Mouse (Mus musculus): ENCODE results near the gene Lif. TPM values are rescaled to one million over a fixed set of nuclear protein-coding genes. Genes with fewer than 3 reads are reported as not detected.

Gene Lif
- polyA plus RNA-seq (2015; fragmentation: Nextera tagmentation; extraction: Ambion mirVana), result 0.95 and 0.98 TPM in 2 replicates

GRCm38 (mm10) chr11:4256846-4257607, at the start of gene Lif:
Lif (plus strand) TSS chr11:4257557.
- peak within 1 kb of the TSS; percentile 64 for H3K9ac ChIP-seq (ENCODE audit: low read depth, low read length)
- WGBS, result 47% methylated on average over 11 of the region's 11 CpGs
- H3K36me3 ChIP-seq (ENCODE audit: control insufficient read depth, insufficient read depth, low read length), result no peaks in the 10 kb centered on the region
- no peaks in the 10 kb centered on the region for H3K27me3 ChIP-seq (replicated peaks; ENCODE audit: control insufficient read depth, insufficient read depth, low read length)
- H3K4me1 ChIP-seq (ENCODE audit: control insufficient read depth, insufficient read depth, low read length), result peaks cover 31% of the 10 kb centered on the region
- peak within 1 kb of the TSS; percentile 42 for H3K4me2 ChIP-seq (ENCODE audit: low read depth, low read length)
- H3K27ac ChIP-seq (ENCODE audit: low read length), result peak within 1 kb of the TSS; percentile 91
- ATAC-seq, result peak; percentile 86
- H3K9me3 ChIP-seq (ENCODE audit: control insufficient read depth, low read length), result no peaks in the 10 kb centered on the region
- peak within 1 kb of the TSS; percentile 22 for H3K4me3 ChIP-seq (ENCODE audit: low read length)

GRCm38 (mm10) chr11:4207655-4208054, 49.7 kb upstream of the Lif start:
- no peak overlapping the region for H3K4me2 ChIP-seq (ENCODE audit: low read depth, low read length)
- H3K4me1 ChIP-seq (ENCODE audit: control insufficient read depth, insufficient read depth, low read length), result 0 out of 2 replicates have a peak, but pooled peaks cover 5% of the 10 kb centered on the region
- no peaks in the 10 kb centered on the region for H3K9me3 ChIP-seq (ENCODE audit: control insufficient read depth, low read length)
- H3K27me3 ChIP-seq (replicated peaks; ENCODE audit: control insufficient read depth, insufficient read depth, low read length), result no peaks in the 10 kb centered on the region
- no peak overlapping the region for H3K27ac ChIP-seq (ENCODE audit: low read length)
- no peak overlapping the region for H3K9ac ChIP-seq (ENCODE audit: low read depth, low read length)
- ATAC-seq, result no peak
- 91% methylated on average over 9 of the region's 9 CpGs for WGBS
- no peak overlapping the region for H3K4me3 ChIP-seq (ENCODE audit: low read length)
- H3K36me3 ChIP-seq (ENCODE audit: control insufficient read depth, insufficient read depth, low read length), result peaks cover 5% of the 10 kb centered on the region; the same call in 1 of the 2 replicates

GRCm38 (mm10) chr11:4209556-4209955, 47.8 kb upstream of the Lif start:
- Histone ChIP-seq H3K27ac (ENCODE audit: low read length) (no peak overlapping the region), H3K9me3 (ENCODE audit: control insufficient read depth, low read length) (no peaks in the 10 kb centered on the region), H3K4me2 (ENCODE audit: low read depth, low read length) (no peak overlapping the region), H3K9ac (ENCODE audit: low read depth, low read length) (no peak overlapping the region), H3K4me3 (ENCODE audit: low read length) (no peak overlapping the region), H3K4me1 (ENCODE audit: control insufficient read depth, insufficient read depth, low read length) (no peaks in the 10 kb centered on the region), H3K36me3 (ENCODE audit: control insufficient read depth, insufficient read depth, low read length) (peaks cover 8% of the 10 kb centered on the region; the same call in 1 of the 2 replicates), H3K27me3 (replicated peaks; ENCODE audit: control insufficient read depth, insufficient read depth, low read length) (no peaks in the 10 kb centered on the region)
- no peak for ATAC-seq
- WGBS, result 80% methylated on average over 5 of the region's 5 CpGs

- Histone ChIP-seq H3K4me2 (ENCODE audit: low read depth, low read length) (no peak overlapping the region), H3K9me3 (ENCODE audit: control insufficient read depth, low read length) (no peaks in the 10 kb centered on the region), H3K4me1 (ENCODE audit: control insufficient read depth, insufficient read depth, low read length) (no peaks in the 10 kb centered on the region; the same call in 1 of the 2 replicates), H3K4me3 (ENCODE audit: low read length) (no peak overlapping the region), H3K27ac (ENCODE audit: low read length) (no peak overlapping the region), H3K36me3 (ENCODE audit: control insufficient read depth, insufficient read depth, low read length) (peaks cover 14% of the 10 kb centered on the region; the same call in 1 of the 2 replicates), H3K9ac (ENCODE audit: low read depth, low read length) (no peak overlapping the region), H3K27me3 (replicated peaks; ENCODE audit: control insufficient read depth, insufficient read depth, low read length) (no peaks in the 10 kb centered on the region)
- 57% methylated on average over 1 of the region's 1 CpGs for WGBS
- no peak for ATAC-seq
Measured at GRCm38 (mm10) chr11:4210786-4211185, 46.6 kb upstream of the Lif start.

GRCm38 (mm10) chr11:4213107-4213506, 44.2 kb upstream of the Lif start:
- 87% methylated on average over 10 of the region's 10 CpGs for WGBS
- peaks cover 9% of the 10 kb centered on the region; the same call in 1 of the 2 replicates for H3K36me3 ChIP-seq (ENCODE audit: control insufficient read depth, insufficient read depth, low read length)
- H3K27me3 ChIP-seq (replicated peaks; ENCODE audit: control insufficient read depth, insufficient read depth, low read length), result no peaks in the 10 kb centered on the region
- H3K4me2 ChIP-seq (ENCODE audit: low read depth, low read length), result no peak overlapping the region
- no peak overlapping the region for H3K9ac ChIP-seq (ENCODE audit: low read depth, low read length)
- H3K4me1 ChIP-seq (ENCODE audit: control insufficient read depth, insufficient read depth, low read length), result peaks cover 4% of the 10 kb centered on the region; the same call in 1 of the 2 replicates
- no peak overlapping the region for H3K27ac ChIP-seq (ENCODE audit: low read length)
- ATAC-seq, result no peak
- H3K9me3 ChIP-seq (ENCODE audit: control insufficient read depth, low read length), result no peaks in the 10 kb centered on the region
- H3K4me3 ChIP-seq (ENCODE audit: low read length), result no peak overlapping the region

- Histone ChIP-seq H3K27me3 (replicated peaks; ENCODE audit: control insufficient read depth, insufficient read depth, low read length) (no peaks in the 10 kb centered on the region), H3K36me3 (ENCODE audit: control insufficient read depth, insufficient read depth, low read length) (peaks cover 9% of the 10 kb centered on the region; the same call in 1 of the 2 replicates), H3K4me2 (ENCODE audit: low read depth, low read length) (no peak overlapping the region), H3K4me1 (ENCODE audit: control insufficient read depth, insufficient read depth, low read length) (peaks cover 4% of the 10 kb centered on the region; the same call in 1 of the 2 replicates), H3K4me3 (ENCODE audit: low read length) (no peak overlapping the region), H3K9ac (ENCODE audit: low read depth, low read length) (no peak overlapping the region), H3K9me3 (ENCODE audit: control insufficient read depth, low read length) (no peaks in the 10 kb centered on the region), H3K27ac (ENCODE audit: low read length) (no peak overlapping the region)
- no peak for ATAC-seq
- 95% methylated on average over 14 of the region's 14 CpGs for WGBS
Measured at GRCm38 (mm10) chr11:4214572-4214971, 42.8 kb upstream of the Lif start.

- Histone ChIP-seq H3K4me1 (ENCODE audit: control insufficient read depth, insufficient read depth, low read length) (peaks cover 4% of the 10 kb centered on the region; the same call in 1 of the 2 replicates), H3K4me3 (ENCODE audit: low read length) (no peak overlapping the region), H3K9ac (ENCODE audit: low read depth, low read length) (no peak overlapping the region), H3K4me2 (ENCODE audit: low read depth, low read length) (no peak overlapping the region), H3K27me3 (replicated peaks; ENCODE audit: control insufficient read depth, insufficient read depth, low read length) (no peaks in the 10 kb centered on the region), H3K27ac (ENCODE audit: low read length) (no peak overlapping the region), H3K36me3 (ENCODE audit: control insufficient read depth, insufficient read depth, low read length) (peaks cover 9% of the 10 kb centered on the region; the same call in 1 of the 2 replicates), H3K9me3 (ENCODE audit: control insufficient read depth, low read length) (no peaks in the 10 kb centered on the region)
- 82% methylated on average over 10 of the region's 10 CpGs for WGBS
- ATAC-seq, result no peak
Measured at GRCm38 (mm10) chr11:4215061-4215460, 42.3 kb upstream of the Lif start.

- Histone ChIP-seq H3K4me2 (ENCODE audit: low read depth, low read length) (no peak overlapping the region), H3K27ac (ENCODE audit: low read length) (peak overlapping the region; percentile 35), H3K9ac (ENCODE audit: low read depth, low read length) (no peak overlapping the region; the same call in 1 of the 2 replicates), H3K9me3 (ENCODE audit: control insufficient read depth, low read length) (no peaks in the 10 kb centered on the region), H3K27me3 (replicated peaks; ENCODE audit: control insufficient read depth, insufficient read depth, low read length) (no peaks in the 10 kb centered on the region), H3K4me1 (ENCODE audit: control insufficient read depth, insufficient read depth, low read length) (peaks cover 4% of the 10 kb centered on the region; the same call in 1 of the 2 replicates), H3K36me3 (ENCODE audit: control insufficient read depth, insufficient read depth, low read length) (peaks cover 9% of the 10 kb centered on the region; the same call in 1 of the 2 replicates), H3K4me3 (ENCODE audit: low read length) (no peak overlapping the region)
- ATAC-seq, result no peak
- 81% methylated on average over 9 of the region's 9 CpGs for WGBS
Measured at GRCm38 (mm10) chr11:4216248-4217000, 40.9 kb upstream of the Lif start.
